Mouse (Mus musculus) brain, adult 2 months (tissue): ENCODE measurements at regions not wholly inside any gene's neighbourhood (a gene's known extent, or its start where the extent isn't known, plus 50 kb on each side); places are given as distances from the start of the nearest gene placed in this dataset.

ENCODE experiments used
- DNase-seq: peaks from one replicate; pipeline ENCODE4 v3.0.0; 2011; ENCODE audit warnings: low read depth, low spot score

GRCm38 (mm10) chr1:34930571-34930970, 80.8 kb downstream of the Plekhb2 start:
- DNase-seq = no peak

DNA sequence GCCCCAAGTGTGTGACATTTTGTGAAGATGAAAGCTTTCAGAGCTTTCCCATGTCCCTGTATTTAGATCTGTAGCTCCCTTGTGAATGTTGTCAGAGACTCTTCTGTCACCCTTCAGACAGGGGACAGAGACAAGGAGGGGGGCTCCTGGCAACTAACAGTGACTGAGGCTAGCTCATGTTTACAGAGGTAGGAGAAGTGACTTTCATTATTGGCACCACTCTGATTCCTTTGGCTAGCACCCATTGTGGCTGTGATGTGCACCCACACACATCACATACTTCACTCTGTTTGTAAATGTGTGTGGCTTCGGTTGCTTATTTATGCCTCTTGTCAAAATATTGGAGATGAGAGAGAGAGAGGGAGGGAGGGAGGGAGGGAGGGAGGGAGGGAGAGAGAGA, 93.4 kb downstream of the Plekhb2 start:
- no peak for DNase-seq

DNA sequence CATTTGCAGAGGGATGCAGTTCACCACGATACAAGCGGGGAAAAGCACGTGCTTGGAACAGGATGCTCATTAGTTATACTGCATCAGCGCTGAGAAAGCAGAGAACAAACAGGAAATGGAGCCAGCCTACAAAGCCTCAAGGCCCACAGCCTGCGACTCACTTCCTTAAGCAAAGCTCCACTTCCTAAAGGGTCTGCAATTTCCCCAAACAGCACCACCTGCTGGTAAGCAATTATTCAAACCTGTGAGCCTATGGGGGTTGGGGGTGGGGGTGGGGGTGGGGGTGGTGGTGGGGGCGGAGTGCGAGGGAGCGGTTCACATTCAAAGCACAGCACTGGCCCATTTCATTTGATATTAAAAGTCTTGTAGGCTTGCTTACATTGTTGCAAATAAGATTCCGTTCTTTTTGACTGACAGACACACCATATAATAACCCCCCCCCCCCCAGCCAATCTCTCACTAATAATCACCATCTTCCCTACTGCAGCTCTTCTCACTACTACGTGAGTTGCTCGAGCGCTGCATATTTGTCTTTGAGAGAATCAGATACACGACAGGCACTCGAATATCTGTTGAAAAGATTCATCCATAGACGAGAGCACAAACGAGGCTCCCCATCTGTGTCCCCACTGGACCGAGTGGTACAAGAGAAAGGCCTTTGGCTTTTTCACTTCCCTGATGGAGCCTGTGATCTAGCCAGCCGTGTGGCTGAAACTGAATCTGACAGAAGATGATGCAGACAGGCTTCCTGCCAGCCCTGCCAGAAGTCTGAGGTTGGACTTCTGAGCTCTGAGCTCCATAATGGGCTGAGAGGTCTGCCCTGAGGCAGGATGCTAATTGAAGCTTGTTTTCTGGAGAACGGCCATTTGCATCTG, 112.1 kb downstream of the Plekhb2 start:
- peak; percentile 20 for DNase-seq

- DNase-seq = no peak
Measured at GRCm38 (mm10) chr1:34962508-34962885, 112.7 kb downstream of the Plekhb2 start.

DNA sequence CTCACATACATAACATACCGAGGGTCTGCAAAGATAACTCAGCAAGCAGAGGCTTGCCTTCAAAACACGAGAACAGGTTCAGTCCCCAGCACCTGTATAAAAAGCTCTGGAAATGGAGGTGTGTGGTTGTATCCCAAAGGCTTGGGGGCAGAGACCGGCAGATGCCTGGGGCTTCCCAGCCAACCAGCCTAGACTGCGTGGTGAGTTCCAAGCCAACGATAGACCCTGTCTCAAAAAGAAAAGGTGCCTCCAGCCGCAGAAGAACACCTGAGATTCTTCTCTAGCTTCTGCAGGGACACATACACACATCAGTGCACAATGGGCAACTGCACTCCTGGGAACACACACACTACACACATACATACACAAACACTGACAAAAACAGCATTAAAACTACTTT, 125.0 kb downstream of the Plekhb2 start:
- no peak for DNase-seq

DNA sequence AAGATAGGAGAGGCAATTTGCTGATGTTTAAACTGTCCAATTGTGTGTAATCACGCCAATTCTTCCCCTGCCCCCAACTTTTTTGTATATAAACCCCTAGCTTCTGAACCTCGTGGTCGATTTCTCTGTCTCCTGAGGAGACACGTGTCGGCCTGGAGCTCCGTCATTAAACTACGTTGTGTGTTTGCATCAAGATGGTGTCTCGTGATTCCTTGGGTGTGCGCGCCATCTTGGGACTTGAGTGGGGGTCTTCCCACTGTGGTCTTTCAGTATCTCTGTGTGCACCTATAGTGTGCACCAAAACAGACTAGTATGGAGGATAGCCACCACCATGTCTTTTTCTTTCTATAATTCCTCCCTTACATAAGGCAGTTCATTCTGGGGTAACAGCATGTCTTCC, 128.4 kb downstream of the Plekhb2 start:
- no peak for DNase-seq

- DNase-seq = no peak
Measured at GRCm38 (mm10) chr1:34979350-34979749, 129.6 kb downstream of the Plekhb2 start.

DNA sequence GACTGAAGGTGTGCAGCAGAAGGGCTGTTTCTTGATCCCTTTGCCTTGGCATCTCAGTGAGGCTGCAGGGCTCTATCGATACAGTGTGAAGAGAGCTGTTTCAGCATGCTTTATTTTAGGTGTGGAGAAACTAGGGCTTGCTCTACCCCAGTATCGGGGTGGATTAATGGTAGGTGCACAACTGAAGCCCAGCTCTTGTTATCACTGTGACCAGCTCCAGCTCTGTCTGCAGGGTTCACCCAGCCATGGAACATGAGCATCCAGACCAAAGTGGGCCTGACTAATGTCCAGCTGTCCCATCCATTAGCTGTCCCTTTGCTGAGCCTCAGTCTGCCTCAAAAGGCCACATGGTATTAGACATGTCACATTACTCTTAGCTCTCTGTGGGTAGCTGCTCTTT, 132.2 kb downstream of the Plekhb2 start:
- no peak for DNase-seq

- DNase-seq = peak; percentile 28
Measured at GRCm38 (mm10) chr1:34982966-34983365, 133.2 kb downstream of the Plekhb2 start.

- no peak for DNase-seq
Measured at GRCm38 (mm10) chr1:34986861-34987260, 137.1 kb downstream of the Plekhb2 start.

- peak; percentile 6 for DNase-seq
Measured at GRCm38 (mm10) chr1:34987650-34988221, 138.0 kb downstream of the Plekhb2 start.

- peak; percentile 21 for DNase-seq
Measured at GRCm38 (mm10) chr1:34988225-34988624, 138.4 kb downstream of the Plekhb2 start.

DNA sequence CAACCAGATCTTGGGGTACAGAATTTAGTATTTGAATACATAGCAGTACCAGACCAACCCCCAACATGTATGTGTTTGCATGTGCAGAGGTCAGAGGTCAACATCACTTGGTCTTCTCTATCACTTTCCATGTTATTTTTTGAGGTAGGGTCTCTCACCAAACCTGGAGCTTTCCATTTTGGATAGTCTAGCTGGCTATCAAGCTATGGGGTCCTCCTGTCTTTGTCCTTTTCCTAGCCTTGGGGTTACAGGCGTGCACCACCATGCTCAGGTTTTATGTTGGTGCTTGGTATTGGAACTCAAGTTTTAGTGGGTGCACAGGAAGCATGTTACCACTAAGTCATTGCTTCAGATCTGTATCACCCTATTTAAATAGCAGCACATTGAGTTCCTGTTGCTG, 151.0 kb downstream of the Plekhb2 start:
- no peak for DNase-seq

DNA sequence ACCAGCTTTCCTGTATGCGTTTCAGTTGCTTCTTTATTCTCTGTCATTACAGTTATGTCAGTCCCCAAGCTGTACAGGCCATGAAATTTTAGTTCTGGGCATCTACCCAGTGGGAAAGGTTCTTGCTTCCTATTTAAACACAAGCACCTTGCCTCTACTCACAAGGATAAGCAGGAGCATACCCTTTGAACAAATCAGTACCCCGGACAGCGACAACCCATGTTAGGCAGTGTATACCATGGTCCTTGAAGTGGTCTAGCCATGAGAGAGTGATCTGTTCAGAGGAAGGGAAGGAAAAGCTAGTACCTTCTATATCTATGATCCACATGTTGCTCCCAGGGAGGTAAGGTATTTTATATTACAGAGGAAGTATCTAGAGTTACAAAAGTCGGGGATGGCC, 167.7 kb downstream of the Plekhb2 start:
- DNase-seq = no peak

GRCm38 (mm10) chr1:35032619-35033018, 182.8 kb downstream of the Plekhb2 start:
- peak; percentile 64 for DNase-seq

GRCm38 (mm10) chr1:35072811-35073210, 223.0 kb downstream of the Plekhb2 start:
- DNase-seq = peak; percentile 58

DNA sequence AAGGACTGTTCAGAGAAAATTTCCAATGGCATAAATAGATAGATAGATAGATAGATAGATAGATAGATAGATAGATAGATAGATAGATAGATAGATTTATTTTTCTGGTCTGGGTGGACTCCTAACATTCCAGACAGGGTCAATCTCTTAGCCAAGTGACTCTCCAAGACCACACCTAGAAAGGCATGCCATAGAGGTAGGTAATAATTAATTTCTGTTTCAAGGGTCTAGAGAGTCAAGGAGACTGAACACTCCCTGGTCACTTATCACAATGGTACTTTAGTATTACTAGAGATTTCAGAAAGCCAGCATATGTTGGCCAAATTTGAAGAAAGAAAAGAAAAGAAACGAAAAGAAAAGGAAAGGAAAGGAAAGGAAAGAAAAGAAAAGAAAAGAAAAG, 245.1 kb downstream of the Plekhb2 start:
- DNase-seq = no peak

- DNase-seq = no peak
Measured at GRCm38 (mm10) chr1:35095785-35096184, 246.0 kb downstream of the Plekhb2 start.

- no peak for DNase-seq
Measured at GRCm38 (mm10) chr1:35106665-35107064, 256.9 kb downstream of the Plekhb2 start.

GRCm38 (mm10) chr1:35109801-35110200, 260.0 kb downstream of the Plekhb2 start:
- no peak for DNase-seq

DNA sequence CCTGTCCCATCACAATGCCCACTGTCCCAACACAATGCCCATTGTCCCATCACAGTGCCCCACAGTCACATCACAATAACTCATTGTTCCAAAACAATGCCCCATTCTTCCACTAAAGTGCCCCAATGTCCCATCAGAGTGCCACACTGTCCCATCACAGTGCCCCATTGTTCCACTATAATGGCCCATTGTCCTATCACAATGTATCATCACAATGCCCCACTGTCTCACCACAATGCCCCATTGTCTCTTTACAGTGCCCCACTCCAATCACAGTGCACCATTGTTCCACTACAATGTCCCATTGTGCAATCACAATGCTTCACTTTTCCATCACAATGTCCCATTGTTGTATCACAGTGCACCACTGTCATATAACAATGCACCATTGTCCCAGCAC, 265.7 kb downstream of the Plekhb2 start:
- DNase-seq = no peak

DNA sequence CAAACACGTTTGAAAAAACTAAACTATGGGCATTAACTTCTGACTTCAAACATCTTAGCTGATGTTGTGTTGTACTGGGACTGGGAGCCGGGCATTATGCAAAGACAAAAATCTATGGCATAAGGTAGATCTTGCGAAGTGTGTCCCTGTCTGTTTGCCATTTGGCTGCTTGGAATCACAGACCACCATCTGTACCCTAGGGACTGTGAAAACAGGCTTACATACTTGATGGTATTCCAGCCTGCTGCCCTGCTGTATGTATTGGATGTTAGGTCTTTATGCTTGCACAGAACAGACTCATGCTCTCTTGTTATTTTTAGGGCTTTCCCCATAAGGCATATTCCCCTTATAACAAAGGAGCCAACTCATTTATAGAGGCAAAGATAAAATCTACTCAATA, 288.1 kb downstream of the Plekhb2 start:
- DNase-seq = no peak

GRCm38 (mm10) chr1:35149036-35149435, 299.3 kb downstream of the Plekhb2 start:
- DNase-seq = no peak
